Mouse (Mus musculus) thymus, postnatal 0 days (tissue): Measurements from ENCODE around the gene Dnmt3b. TPM values are rescaled to one million over a fixed set of nuclear protein-coding genes. Genes with fewer than 3 reads are reported as not detected.
"Not testable (repeated sequence)": the region's sequence is repeated elsewhere in the genome, so short reads cannot be mapped to it uniquely, and the experiment has no call there.

ENCODE experiments used
- DNase-seq: peaks from one replicate; pipeline ENCODE4 v3.0.0-alpha.2; 2015; ENCODE audit warnings: low spot score
- polyA plus RNA-seq: library from polyadenylated mRNA; unstranded; fragments of >200 nt; fragmentation: Nextera tagmentation; extraction: Ambion mirVana; gene quantifications from 2 replicates; pipeline ENCODE4 v1.2.1, GENCODE M21; 2015

Gene Dnmt3b
- polyA plus RNA-seq, 1 experiment from 2014 or later: 19.3 TPM

DNA sequence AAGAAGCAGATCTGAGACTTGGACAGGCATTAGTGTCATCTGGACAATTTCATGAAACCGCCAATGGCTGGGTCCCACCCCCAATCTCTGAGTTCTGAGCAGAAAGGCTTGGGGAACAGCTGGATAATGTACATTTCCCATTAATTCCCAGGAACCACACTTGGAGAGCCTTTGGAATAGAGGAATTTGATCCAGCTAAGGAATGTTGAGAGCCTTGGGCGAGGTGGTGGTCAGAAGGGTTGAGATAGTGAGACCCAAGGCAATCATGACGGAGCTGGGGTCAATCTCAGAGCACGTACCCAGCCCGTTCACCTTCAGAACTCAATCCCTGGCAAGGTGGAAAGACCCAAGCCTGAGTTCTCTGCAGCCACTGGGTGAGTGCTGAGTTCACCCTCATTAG lies 16.0 kb upstream of the Dnmt3b start:
- no peak for DNase-seq

GRCm38 (mm10) chr2:153638977-153639680 lies 10.1 kb upstream of the Dnmt3b start:
- DNase-seq: peak; percentile 55

DNA sequence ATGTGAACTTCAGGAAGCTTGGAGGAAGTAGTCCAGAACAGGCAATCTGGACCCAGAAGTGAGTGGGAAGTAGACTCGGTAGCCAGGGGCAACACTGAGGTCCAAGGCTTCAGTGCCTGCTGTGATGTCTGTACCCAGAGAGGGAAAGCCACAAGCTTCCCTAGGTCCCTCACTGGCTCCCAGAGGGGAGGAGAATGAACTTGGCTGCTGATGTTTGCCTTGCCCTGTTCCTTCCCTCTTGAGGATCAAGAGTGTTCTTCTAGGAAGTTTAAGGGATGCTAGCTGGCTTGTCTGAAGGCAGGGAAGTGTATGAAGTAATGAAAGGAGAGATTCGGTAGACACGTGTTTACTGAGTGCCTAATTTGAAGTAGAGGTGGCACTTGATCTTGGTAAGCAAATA lies 6.8 kb upstream of the Dnmt3b start:
- no peak for DNase-seq

DNA sequence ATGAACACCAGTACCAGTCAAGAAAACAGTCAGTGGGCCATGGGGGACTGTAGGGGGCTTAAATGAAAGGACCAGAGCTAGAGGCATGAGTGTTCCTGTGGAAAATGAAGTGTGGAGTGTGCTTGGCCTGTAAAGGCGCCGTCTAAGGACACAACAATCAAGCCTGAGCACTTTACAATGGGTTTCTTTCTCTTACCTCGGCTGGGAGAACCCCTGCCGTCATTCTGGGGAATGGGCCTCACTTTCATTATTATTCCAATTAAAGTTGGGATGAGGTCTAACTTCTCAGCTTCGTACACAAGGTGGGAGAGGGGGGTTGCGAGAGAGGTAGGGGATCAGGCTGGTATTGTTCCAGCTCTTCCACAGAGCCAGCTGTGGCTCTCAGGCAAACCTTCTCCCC lies 6.3 kb upstream of the Dnmt3b start:
- no peak for DNase-seq

- DNase-seq: peak; percentile 15
These were observed 415 bp upstream of the Dnmt3b start for GRCm38 (mm10) chr2:153648773-153649297.

- DNase-seq: peak; percentile 50
These were observed 901 bp downstream of the Dnmt3b start for GRCm38 (mm10) chr2:153650014-153650687.

DNA sequence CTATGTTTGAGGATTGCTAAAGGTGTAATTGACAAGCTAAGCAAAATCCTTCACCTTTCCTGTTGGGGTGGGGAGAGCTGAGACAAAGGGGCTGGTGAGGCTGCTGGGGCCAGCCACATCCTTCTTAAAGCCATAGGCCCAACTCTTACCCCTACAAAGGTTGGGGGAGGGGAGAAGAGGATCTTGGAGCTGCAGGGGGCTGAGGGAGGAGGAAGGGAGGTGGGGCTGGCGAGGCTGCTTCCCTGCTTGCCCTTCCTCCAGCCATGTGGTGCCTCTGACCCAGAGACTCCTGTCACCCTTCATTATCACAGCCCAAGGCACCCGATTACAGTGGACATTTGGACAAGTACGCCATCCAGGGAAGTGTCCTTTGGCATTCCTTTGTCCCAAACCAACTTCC lies 2.4 kb downstream of the Dnmt3b start:
- DNase-seq: no peak

- DNase-seq: not testable (repeated sequence)
These were observed 8.4 kb downstream of the Dnmt3b start for GRCm38 (mm10) chr2:153657659-153658058.

GRCm38 (mm10) chr2:153660616-153661015 lies 11.4 kb downstream of the Dnmt3b start:
- no peak for DNase-seq

DNA sequence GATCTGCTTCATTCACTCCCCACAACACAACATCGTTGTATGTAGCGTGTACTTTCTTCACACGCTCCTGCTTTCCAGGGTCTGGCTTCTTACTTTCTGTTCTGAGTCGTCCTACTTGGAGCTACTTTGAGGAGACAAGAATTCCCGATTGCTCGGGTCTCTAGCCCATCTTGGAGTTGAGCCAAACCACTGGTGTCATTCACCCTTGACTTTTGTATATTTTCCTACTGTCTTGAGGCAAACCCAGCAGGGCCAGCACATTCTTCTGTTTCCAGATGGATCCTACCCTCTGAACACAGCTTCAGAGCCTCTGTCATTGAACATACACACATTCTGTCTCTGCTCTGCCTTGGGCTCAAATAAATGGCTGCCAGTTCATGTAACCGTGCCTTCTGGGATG lies 16.2 kb downstream of the Dnmt3b start:
- no peak for DNase-seq

DNA sequence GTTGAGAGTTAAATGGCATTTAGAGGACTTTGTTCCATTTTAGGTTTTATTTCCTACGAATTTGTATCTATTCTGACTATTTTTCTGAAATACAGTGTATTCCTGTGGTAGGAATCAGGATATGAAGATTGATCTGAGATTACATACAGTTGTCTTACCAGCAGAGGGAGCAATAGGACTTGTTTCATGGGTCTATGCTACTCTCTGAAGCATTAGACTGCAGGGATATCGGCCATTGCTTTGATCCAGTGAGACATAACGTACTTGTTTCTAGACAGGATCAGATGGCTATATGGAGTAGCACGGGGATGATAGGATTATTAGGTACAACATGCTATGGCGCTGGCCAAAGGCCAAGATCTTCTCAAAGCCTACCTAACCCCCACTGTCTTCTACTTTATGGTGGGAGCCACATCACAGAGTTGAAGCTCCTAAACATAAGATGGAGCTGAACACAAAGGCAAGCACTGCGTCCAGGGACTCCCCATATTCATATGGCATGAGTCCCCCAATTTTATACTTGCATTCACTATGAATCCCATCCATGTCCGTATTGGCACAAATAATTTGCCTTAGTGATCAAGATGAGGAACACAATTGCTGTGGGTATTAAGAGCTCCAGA lies 19.6 kb downstream of the Dnmt3b start:
- peak; percentile 52 for DNase-seq

DNA sequence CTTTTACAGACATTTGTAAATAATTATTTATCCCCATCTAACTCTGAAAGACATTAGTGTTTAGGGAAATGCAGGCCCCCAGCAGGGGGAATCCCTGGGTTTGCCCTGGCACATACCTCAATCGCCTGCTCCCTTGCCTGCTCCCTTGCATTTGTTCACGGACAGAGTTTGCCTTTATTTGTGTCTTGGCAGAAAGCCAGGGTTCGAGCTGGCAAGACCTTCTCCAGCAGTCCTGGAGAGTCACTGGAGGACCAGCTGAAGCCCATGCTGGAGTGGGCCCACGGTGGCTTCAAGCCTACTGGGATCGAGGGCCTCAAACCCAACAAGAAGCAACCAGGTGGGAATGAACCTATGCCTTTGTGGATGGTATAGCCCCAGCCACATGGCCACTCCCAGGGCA lies 20.9 kb downstream of the Dnmt3b start:
- DNase-seq: no peak

GRCm38 (mm10) chr2:153672619-153673018 lies 23.4 kb downstream of the Dnmt3b start:
- no peak for DNase-seq

DNA sequence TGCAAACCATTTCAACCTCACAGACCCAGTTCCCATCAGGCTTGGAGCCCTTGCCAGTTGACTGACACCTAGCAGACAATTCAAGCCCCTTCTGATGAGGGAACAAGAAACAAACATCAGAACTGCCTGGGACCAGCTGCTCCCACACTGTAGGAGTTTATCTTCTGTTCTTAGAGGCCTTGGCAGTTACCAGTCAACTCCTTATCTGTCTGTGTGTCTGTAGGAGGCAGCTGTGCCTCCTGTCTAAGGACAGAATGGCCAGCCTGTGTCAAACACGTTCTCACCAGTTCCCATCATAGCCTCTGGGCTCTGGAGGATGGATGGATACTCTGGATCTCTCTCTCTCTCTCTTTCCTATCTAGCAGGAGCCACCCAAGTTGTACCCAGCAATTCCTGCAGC lies 26.1 kb downstream of the Dnmt3b start:
- DNase-seq: not testable (repeated sequence)

- no peak for DNase-seq
These were observed 27.7 kb downstream of the Dnmt3b start for GRCm38 (mm10) chr2:153676944-153677343.

GRCm38 (mm10) chr2:153677550-153677949 lies 28.3 kb downstream of the Dnmt3b start:
- DNase-seq: no peak

DNA sequence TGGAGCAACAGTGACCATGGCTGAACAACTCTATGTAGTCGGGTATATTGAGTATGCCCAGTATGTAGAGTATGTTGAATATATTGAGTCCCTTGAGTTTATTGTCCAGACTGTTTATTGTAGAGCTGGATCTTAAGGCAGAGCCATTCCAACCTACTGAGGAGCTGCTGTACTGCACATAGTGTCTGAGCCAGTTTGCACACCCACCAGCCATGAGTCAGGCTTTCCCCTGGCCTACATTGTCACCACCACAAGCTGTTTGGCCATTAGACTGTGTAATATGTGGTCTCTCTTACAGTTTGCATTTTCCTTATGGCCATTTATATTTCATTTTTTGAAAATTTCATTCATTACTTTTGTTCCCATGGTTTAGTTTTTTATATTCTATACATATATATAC lies 30.7 kb downstream of the Dnmt3b start:
- no peak for DNase-seq

GRCm38 (mm10) chr2:153693413-153693812 lies 44.2 kb downstream of the Dnmt3b start:
- not testable (repeated sequence) for DNase-seq

DNA sequence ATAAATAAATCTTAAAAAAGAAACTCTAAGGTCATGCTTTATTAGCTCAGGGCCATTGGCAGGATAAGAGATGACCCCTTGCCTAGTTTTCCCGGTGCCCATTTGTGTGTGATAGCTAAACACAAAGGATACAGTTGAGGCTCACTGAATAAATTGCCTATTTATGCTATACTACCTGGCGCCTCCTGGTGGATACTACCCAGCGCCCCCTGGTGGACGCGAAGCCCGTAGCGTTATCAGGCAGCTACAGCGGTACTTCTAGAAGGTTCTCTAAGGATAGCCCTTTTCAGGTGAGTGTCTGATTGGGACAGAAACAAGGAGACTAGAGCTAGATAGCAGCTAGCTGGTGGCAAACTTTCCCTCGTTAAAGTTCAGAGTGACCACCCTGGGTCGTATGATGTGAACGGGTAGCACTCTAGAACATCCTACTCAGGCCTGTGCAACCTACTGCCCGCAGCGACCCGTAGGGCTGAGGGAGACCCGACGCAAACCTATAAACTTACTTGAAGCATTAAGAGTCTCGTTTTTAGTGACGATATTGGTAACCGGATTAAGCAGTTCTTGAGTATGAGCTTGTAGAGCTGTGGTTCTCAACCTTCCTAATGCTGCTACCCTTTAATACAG lies 45.3 kb downstream of the Dnmt3b start:
- peak; percentile 62 for DNase-seq

DNA sequence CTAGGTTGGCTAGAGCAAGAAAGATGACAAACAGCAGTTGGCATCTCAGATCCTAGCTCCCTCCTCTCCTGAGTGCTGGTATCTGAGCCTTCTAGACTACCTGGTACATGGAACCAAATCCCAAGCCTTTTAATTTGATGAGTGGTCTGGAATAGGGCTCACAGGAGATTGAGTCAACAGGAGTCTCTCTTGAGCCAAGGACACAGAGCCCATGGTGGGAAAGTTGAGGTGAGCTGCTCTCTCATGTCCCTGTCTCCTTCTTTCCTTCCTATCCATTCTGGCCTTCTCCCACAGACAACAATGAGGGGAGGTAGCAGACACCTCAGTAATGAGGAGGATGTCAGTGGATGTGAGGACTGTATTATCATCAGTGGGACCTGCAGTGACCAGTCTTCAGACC lies 47.1 kb downstream of the Dnmt3b start, which contains the start of gene Dnmt3c:
Gene Dnmt3c (plus strand): TSS at position 301 of the 400 bp plus-strand sequence.
- DNase-seq: no peak

GRCm38 (mm10) chr2:153703389-153703788 lies 54.1 kb downstream of the Dnmt3b start:
- DNase-seq: no peak
